Mouse (Mus musculus) megakaryocyte, embryonic 14.5 days (primary cell): ENCODE measurements around the gene Zhx3. TPM values are rescaled to one million over a fixed set of nuclear protein-coding genes. Genes with fewer than 3 reads are reported as not detected.

Source experiments
- H3K27me3 ChIP-seq: replicated peaks from 2 replicates; pipeline ENCODE3; 2012; ENCODE audit warnings: inconsistent platforms
- H3K36me3 ChIP-seq: replicated peaks from 2 replicates; pipeline ENCODE3; 2012; ENCODE audit warnings: low read length, inconsistent platforms, mixed read lengths
- H3K4me1 ChIP-seq: 2 replicates; pipeline ENCODE4 v1.6.1; 2012; ENCODE audit warnings: inconsistent platforms
- H3K4me3 ChIP-seq: replicated peaks from 2 replicates; pipeline ENCODE3; 2012; ENCODE audit warnings: moderate library complexity, mild to moderate bottlenecking, inconsistent platforms
- H3K9me3 ChIP-seq: 2 replicates; pipeline ENCODE4 v1.6.1; 2012; ENCODE audit warnings: inconsistent platforms
- FLI1 ChIP-seq: IDR thresholded peaks from 2 replicates; pipeline ENCODE4 v1.6.1; 2012; ENCODE audit warnings: low read length, inconsistent platforms, mixed read lengths
- GATA1 ChIP-seq: IDR thresholded peaks from 3 replicates; pipeline ENCODE4 v1.6.1; 2012; ENCODE audit warnings: mixed read lengths, low read length, inconsistent platforms, borderline replicate concordance
- polyA plus RNA-seq: library from polyadenylated mRNA; stranded (reverse); fragments of >175 nt; gene quantifications from 2 replicates; pipeline ENCODE4 v1.2.3, GENCODE M21; 2012; ENCODE audit warnings: low replicate concordance; ENCODE audit not compliant: insufficient read depth

Gene Zhx3
- polyA plus RNA-seq, 1 experiment = 0.29 TPM

DNA sequence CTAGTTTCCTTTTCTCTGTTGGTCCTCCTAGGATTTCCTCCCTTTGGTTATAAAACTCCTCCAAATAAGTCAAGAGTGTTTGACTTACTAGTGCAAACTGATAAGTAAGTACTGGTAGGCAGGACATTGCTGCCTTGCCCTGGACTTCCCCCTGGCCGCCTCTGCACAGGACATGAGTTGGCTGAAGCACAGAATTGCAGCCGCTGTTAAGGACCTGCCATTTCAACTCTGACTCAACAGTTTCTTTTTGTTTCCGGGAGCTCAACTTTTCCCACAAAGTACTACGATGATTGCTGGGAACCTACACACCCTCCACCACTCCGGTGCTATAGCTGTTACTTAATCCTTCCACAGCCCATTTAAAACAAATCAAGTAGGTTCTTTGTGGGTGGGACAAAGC, 172.5 kb downstream of the Zhx3 start:
- Histone ChIP-seq H3K9me3 (no peaks in the 10 kb centered on the region), H3K4me1 (peaks cover 68% of the 10 kb centered on the region), H3K27me3 (no peaks in the 10 kb centered on the region), H3K36me3 (peaks cover 86% of the 10 kb centered on the region), H3K4me3 (peak overlapping the region; percentile 71)
- no peak for TF ChIP-seq FLI1
- no peak; the same call in 2 of the 3 replicates for TF ChIP-seq GATA1

Other genes starting within 250 kb of the Zhx3 start
- gene Top1, start 227.1 kb downstream of the Zhx3 start, polyA plus RNA-seq = 43.0 and 107 TPM in 2 replicates
- gene Plcg1, start 141.7 kb downstream of the Zhx3 start, polyA plus RNA-seq = 4.1 and 10.7 TPM in 2 replicates
- not detected in 2 replicates for gene Lpin3, start 7.7 kb upstream of the Zhx3 start, polyA plus RNA-seq
- gene Emilin3, start 39.3 kb upstream of the Zhx3 start, polyA plus RNA-seq = not detected in 2 replicates
- 0.36 and 5.4 TPM in 2 replicates for gene Chd6, start 236.1 kb upstream of the Zhx3 start, polyA plus RNA-seq